Mouse (Mus musculus): ENCODE data around the gene Wfdc6a. TPM values are rescaled to one million over a fixed set of nuclear protein-coding genes. Genes with fewer than 3 reads are reported as not detected.
A peak's percentile ranks its signal among the peaks of the same experiment; 100 is the strongest.

Wfdc6a gene
- polyA plus RNA-seq, 1 experiment, result not detected

DNA sequence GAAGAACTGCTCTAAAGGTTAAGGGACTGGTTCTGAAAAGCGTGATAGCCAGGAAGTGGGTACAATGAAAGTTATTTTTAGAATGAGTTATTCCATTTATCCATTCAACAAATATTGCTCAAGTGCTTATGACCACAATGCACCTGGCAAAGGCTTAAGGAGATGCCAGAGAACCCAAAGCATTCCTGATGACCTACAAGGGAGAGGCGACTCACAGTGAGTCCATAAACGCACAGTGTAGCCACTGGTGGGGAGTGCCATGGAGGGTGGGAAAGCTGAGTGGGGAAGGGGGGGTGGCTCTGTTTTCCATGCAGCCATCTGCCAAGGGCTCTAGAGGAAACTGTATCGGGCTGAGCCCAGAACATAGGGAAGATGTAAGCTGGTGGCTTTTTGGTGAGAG is 35.9 kb downstream of the Wfdc6a start:
- Histone ChIP-seq H3K79me2 (ENCODE audit: control insufficient read depth, insufficient read depth) (no peaks in the 10 kb centered on the region), H3K4me3 (ENCODE audit: insufficient read depth, poor library complexity, severe bottlenecking) (no peak overlapping the region), H3K79me3 (ENCODE audit: low read depth) (no peaks in the 10 kb centered on the region), H3K27me3 (ENCODE audit: control insufficient read depth, insufficient read depth, insufficient read length) (peaks cover 44% of the 10 kb centered on the region), H3K36me3 (ENCODE audit: control insufficient read depth, insufficient read depth) (no peaks in the 10 kb centered on the region), H3ac (ENCODE audit: control insufficient read depth, insufficient read length, low read depth) (no peak overlapping the region)
- TF ChIP-seq MAX (IDR thresholded peaks at IDR 0.05) (no peak), CEBPB (IDR thresholded peaks at IDR 0.05; ENCODE audit: low read depth) (peak; percentile 13)

DNA sequence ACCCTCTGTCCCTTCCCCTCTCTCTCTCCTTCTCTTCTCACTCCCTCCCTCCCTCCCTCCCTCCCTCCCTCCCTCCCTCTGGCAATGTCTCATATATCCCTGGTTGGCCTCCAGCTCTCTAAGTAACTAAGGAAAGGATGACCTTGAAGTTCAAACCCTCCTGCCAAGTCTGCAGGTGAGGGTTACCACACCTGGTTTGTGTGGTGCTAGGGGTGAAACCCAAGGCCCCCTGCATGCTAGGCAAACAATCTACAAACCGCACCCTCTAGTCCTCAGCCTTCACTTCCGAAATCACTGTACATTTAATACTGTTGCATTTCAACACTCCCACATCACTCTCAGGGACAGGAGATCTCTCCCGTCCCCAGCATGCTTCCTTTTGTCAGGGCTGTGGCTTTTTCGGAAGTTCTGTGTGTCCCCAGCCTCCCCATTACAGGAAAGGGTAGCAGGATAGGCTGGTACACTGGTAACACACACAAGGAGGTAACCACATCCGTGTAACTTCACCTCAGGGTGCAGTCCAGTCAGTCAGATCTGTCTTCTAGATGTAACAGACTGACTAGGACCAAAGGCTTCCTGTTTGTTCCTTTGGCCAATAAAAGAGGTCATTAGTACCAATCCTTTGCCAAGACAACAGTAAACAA is 40.7 kb downstream of the Wfdc6a start:
- Histone ChIP-seq H3K79me3 (ENCODE audit: low read depth) (no peaks in the 10 kb centered on the region), H3ac (ENCODE audit: control insufficient read depth, insufficient read length, low read depth) (no peak overlapping the region), H3K36me3 (ENCODE audit: control insufficient read depth, insufficient read depth) (no peaks in the 10 kb centered on the region), H3K79me2 (ENCODE audit: control insufficient read depth, insufficient read depth) (no peaks in the 10 kb centered on the region), H3K4me3 (ENCODE audit: insufficient read depth, poor library complexity, severe bottlenecking) (no peak overlapping the region), H3K27me3 (ENCODE audit: control insufficient read depth, insufficient read depth, insufficient read length) (peaks cover 32% of the 10 kb centered on the region)
- TF ChIP-seq MYOD1 (IDR thresholded peaks at IDR 0.05; ENCODE audit: control insufficient read depth, insufficient read length, low read depth), result no peak
- TF ChIP-seq FOSL1 (IDR thresholded peaks at IDR 0.05; ENCODE audit: insufficient read depth, low read length, poor library complexity, severe bottlenecking), result no peak
- no peak for TF ChIP-seq CTCF (IDR thresholded peaks at IDR 0.05; ENCODE audit: control insufficient read depth, insufficient read depth, insufficient read length)
- no peak for TF ChIP-seq MYOG (IDR thresholded peaks at IDR 0.05; ENCODE audit: control insufficient read depth, extremely low read depth, insufficient read length)
- TF ChIP-seq USF1 (IDR thresholded peaks at IDR 0.05; ENCODE audit: low read depth), result no peak
- TF ChIP-seq MAX (IDR thresholded peaks at IDR 0.05), result no peak
- no peak for TF ChIP-seq CEBPB (IDR thresholded peaks at IDR 0.05; ENCODE audit: low read depth)

DNA sequence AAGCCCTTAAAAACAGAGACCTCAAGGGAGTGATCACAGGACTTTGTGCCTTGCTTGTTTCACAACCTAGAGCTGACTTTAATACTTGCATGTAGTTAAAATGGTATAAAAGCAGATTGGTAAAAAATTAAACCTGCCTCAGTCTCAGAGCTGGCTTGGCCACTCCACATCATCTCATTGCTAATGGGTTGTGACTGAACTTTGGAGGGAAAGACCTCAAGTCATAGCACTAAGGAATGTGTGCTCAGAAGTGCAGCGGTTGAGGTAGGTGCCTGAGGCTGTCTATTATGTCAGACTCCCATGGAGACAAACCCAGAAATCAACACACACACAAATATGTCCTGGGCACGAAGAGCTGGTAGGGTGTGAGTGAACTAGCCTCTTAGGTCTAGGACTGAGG is 41.5 kb downstream of the Wfdc6a start:
- Histone ChIP-seq H3K27me3 (ENCODE audit: control insufficient read depth, insufficient read depth, insufficient read length) (peaks cover 32% of the 10 kb centered on the region), H3ac (ENCODE audit: control insufficient read depth, insufficient read length, low read depth) (no peak overlapping the region), H3K79me3 (ENCODE audit: low read depth) (no peaks in the 10 kb centered on the region), H3K36me3 (ENCODE audit: control insufficient read depth, insufficient read depth) (no peaks in the 10 kb centered on the region), H3K4me3 (ENCODE audit: insufficient read depth, poor library complexity, severe bottlenecking) (no peak overlapping the region), H3K79me2 (ENCODE audit: control insufficient read depth, insufficient read depth) (no peaks in the 10 kb centered on the region)
- TF ChIP-seq MYOG (IDR thresholded peaks at IDR 0.05; ENCODE audit: control insufficient read depth, extremely low read depth, insufficient read length), result no peak
- no peak for TF ChIP-seq MAX (IDR thresholded peaks at IDR 0.05)
- no peak for TF ChIP-seq FOSL1 (IDR thresholded peaks at IDR 0.05; ENCODE audit: insufficient read depth, low read length, poor library complexity, severe bottlenecking)
- no peak for TF ChIP-seq CEBPB (IDR thresholded peaks at IDR 0.05; ENCODE audit: low read depth)
- TF ChIP-seq USF1 (IDR thresholded peaks at IDR 0.05; ENCODE audit: low read depth), result no peak
- no peak for TF ChIP-seq CTCF (IDR thresholded peaks at IDR 0.05; ENCODE audit: control insufficient read depth, insufficient read depth, insufficient read length)
- TF ChIP-seq MYOD1 (IDR thresholded peaks at IDR 0.05; ENCODE audit: control insufficient read depth, insufficient read length, low read depth), result no peak

GRCm38 (mm10) chr2:164542598-164542997 is 42.6 kb downstream of the Wfdc6a start:
- Histone ChIP-seq H3K4me3 (ENCODE audit: insufficient read depth, poor library complexity, severe bottlenecking) (no peak overlapping the region), H3ac (ENCODE audit: control insufficient read depth, insufficient read length, low read depth) (no peak overlapping the region), H3K79me2 (ENCODE audit: control insufficient read depth, insufficient read depth) (no peaks in the 10 kb centered on the region), H3K36me3 (ENCODE audit: control insufficient read depth, insufficient read depth) (no peaks in the 10 kb centered on the region), H3K79me3 (ENCODE audit: low read depth) (no peaks in the 10 kb centered on the region), H3K27me3 (ENCODE audit: control insufficient read depth, insufficient read depth, insufficient read length) (peaks cover 36% of the 10 kb centered on the region)
- TF ChIP-seq CTCF (IDR thresholded peaks at IDR 0.05; ENCODE audit: control insufficient read depth, insufficient read depth, insufficient read length), result no peak
- no peak for TF ChIP-seq MAX (IDR thresholded peaks at IDR 0.05)
- no peak for TF ChIP-seq CEBPB (IDR thresholded peaks at IDR 0.05; ENCODE audit: low read depth)
- no peak for TF ChIP-seq MYOG (IDR thresholded peaks at IDR 0.05; ENCODE audit: control insufficient read depth, extremely low read depth, insufficient read length)
- no peak for TF ChIP-seq USF1 (IDR thresholded peaks at IDR 0.05; ENCODE audit: low read depth)
- TF ChIP-seq MYOD1 (IDR thresholded peaks at IDR 0.05; ENCODE audit: control insufficient read depth, insufficient read length, low read depth), result no peak
- no peak for TF ChIP-seq FOSL1 (IDR thresholded peaks at IDR 0.05; ENCODE audit: insufficient read depth, low read length, poor library complexity, severe bottlenecking)

GRCm38 (mm10) chr2:164542132-164542531 is 43.1 kb downstream of the Wfdc6a start:
- H3K27me3 ChIP-seq (ENCODE audit: control insufficient read depth, insufficient read depth, insufficient read length), result peaks cover 38% of the 10 kb centered on the region
- no peaks in the 10 kb centered on the region for H3K79me3 ChIP-seq (ENCODE audit: low read depth)
- no peak overlapping the region for H3K4me3 ChIP-seq (ENCODE audit: insufficient read depth, poor library complexity, severe bottlenecking)
- H3ac ChIP-seq (ENCODE audit: control insufficient read depth, insufficient read length, low read depth), result no peak overlapping the region
- no peaks in the 10 kb centered on the region for H3K79me2 ChIP-seq (ENCODE audit: control insufficient read depth, insufficient read depth)
- no peak for TF ChIP-seq MYOG (IDR thresholded peaks at IDR 0.05; ENCODE audit: control insufficient read depth, extremely low read depth, insufficient read length)
- TF ChIP-seq CTCF (IDR thresholded peaks at IDR 0.05; ENCODE audit: control insufficient read depth, insufficient read depth, insufficient read length), result no peak
- TF ChIP-seq MYOD1 (IDR thresholded peaks at IDR 0.05; ENCODE audit: control insufficient read depth, insufficient read length, low read depth), result no peak
- TF ChIP-seq MAX (IDR thresholded peaks at IDR 0.05), result no peak
- TF ChIP-seq USF1 (IDR thresholded peaks at IDR 0.05; ENCODE audit: low read depth), result no peak
- no peak for TF ChIP-seq CEBPB (IDR thresholded peaks at IDR 0.05; ENCODE audit: low read depth)
- no peak for TF ChIP-seq FOSL1 (IDR thresholded peaks at IDR 0.05; ENCODE audit: insufficient read depth, low read length, poor library complexity, severe bottlenecking)
- no peaks in the 10 kb centered on the region for H3K36me3 ChIP-seq (ENCODE audit: control insufficient read depth, insufficient read depth)

All from C2C12 (cell line).